Mouse (Mus musculus) cerebellum, adult 11 months (tissue): ENCODE measurements at regions not wholly inside any gene's neighbourhood (a gene's known extent, or its start where the extent isn't known, plus 50 kb on each side); places are given as distances from the start of the nearest gene placed in this dataset.
"Not testable (repeated sequence)": the region's sequence is repeated elsewhere in the genome, so short reads cannot be mapped to it uniquely, and the experiment has no call there.

ENCODE experiments used
- DNase-seq: peaks from one replicate; pipeline ENCODE4 v3.0.0; 2022

DNA sequence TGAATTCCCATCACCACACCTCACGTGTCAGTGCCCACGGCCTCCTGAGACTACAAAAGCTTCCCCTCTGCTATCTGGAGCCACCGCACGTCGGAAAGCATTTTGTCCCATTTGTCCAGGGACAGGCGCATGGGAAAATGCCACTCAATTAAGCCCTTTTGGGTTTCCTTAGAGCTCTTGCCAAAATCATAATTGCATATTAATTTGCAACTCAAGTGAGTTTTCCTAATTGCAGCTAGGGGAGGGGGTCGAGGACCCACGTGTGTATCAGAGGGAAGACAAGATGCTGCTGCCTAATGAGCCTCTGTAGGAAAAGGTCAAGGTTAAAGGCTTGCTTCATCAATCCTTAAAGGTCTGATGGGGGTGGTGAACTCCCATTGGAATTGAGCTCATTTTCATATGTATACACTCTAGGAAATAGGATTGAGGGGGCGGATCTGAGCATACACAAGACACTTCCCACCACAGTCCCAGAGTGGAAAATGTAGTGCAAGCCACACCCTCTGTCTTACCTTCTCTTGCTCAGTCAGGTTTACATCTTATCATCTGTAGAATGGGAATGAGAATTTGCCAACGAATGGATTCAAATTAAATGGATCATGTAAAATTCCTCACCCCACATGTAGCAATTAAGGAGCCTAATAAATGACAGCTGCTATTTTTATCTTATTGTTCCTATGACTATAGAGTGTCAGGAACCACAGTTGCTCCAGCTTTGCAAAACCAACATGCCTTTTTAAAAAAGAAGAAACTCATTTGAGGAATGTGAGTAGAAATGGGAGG is 179.6 kb upstream of the Tenm4 start:
- no peak for DNase-seq

DNA sequence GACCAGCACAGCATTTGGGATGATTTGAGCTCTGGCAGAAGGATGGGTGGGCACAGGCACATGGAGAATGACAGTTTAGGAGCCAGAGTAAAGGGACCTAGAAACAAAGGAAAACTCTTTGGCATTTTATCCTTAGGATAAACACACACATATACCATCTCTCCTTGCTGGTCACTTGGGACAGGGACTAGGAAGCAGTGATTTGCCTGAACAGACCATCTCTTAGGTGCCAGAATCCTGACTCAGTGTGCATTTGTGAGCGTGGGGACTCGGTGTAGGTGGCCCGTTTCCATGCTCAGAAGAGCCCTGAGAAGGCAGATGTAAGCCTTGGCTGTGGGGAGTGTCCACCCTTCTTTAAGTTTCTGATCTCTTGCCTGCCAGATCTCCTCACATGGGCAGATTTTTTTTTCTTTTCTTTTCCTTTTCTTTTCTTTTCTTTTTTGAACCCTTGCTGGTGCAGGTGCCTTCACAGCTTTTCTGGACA is 179.0 kb upstream of the Tenm4 start:
- DNase-seq: no peak

DNA sequence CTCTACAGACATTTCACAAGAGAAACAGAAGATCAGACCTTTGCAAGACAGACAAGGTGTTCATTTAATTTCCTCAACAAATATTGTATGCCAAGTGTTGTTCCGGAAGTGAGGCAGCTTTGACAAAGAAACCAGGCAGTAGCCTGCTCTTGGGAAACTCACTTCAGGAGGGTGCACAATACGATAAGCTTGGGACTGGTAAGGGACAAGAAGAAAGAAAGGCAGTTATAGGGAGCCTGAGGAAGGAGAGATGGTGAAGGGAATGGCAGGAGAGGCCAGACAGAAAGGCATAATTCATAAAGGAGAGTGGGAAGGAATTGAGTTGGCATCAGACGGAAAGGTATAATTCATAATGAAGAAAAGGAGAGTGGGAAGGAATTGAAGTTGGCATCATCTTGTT is 178.5 kb upstream of the Tenm4 start:
- no peak for DNase-seq

DNA sequence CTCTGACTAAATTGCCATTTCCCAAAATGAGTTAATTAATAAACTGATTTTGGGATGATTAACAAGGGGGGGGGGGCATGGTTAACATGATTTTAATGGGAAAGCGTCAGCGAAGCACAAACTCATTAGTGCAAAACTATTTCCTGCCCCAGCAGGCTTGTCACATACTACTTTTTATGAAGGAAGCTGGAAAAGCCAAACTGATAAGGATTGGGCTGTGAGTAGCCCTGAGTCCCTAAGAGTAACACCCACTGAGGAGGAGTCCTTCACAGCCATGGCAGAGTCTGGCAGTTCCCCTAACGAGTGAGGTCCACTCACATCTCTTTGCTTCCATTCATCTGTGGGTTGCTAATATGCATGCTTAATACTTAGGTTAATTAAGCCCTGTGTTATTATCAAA is 173.9 kb upstream of the Tenm4 start:
- DNase-seq: no peak

DNA sequence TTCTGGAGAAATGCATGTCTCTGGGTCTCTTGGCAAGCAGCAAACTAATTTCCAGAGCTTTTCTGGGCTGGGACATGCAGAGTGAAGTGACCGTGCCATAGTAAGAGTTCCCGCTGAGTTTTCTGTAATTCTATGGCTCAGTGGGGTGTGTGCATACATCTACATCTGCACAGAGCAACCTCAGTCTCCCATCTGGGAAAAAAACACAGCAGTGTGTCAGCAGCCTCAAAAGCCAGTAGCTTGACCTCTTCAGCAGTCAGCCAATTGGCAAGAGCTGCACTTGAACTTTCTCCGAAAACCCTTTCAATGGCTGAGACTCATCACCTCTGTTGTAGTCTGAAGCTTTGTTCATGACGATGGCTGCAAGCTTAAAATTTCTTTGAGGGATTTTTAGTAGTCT is 171.9 kb upstream of the Tenm4 start:
- no peak for DNase-seq

DNA sequence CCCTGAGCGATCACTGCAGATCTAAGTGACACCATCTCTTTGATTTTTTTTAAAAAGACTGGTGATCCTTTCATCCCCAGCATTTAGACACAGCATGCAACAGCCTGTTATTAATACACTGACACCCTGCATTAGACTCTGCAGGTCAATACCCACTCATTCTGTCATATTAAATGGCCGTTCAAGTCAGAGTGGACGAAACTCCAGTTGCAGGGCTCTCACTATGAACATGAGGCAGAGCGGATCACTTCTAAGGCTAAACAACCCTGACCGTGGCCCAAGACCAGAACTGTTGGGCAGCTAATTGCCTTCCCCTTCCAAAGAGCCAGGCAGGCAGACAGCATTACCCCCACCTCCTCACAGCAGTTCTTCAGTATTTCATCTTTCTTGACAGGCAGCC is 168.6 kb upstream of the Tenm4 start:
- no peak for DNase-seq

DNA sequence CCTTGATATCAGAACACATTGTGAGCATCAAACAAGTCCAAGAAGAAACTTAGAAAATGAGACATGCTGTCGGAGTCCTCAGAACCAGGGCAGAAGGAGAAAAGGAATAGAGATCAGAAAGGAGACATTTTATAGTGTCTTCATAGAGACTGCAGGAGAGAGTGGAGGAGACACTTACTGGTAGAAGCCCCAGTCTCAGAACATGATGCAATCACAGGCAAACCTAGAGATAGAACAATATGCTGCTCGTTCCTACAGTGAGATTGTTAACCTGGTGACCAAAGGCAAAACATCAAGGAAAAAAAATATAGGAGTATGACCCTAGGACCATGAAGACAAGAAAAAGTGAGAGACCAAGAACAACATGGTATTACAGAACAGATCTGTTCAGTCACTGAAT is 164.7 kb upstream of the Tenm4 start:
- no peak for DNase-seq

DNA sequence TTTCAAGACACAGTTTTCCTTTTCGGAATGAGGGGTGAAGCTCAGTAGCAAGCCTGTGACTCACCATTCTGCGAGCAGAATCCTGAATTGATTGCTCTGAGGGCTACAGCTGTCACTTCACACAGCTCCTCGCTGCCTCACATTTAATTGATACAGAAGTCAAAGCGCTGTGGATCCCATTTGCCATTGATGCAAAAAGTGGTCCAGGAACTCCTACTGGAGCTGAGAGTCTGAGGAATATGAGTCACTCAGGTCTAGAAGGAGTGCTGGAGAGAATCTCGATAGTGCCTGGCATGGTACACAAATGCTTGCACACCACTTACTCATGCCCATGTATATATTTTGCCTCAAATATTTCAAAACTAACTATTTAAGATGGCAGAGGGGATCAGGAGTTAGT is 158.0 kb upstream of the Tenm4 start:
- no peak for DNase-seq

DNA sequence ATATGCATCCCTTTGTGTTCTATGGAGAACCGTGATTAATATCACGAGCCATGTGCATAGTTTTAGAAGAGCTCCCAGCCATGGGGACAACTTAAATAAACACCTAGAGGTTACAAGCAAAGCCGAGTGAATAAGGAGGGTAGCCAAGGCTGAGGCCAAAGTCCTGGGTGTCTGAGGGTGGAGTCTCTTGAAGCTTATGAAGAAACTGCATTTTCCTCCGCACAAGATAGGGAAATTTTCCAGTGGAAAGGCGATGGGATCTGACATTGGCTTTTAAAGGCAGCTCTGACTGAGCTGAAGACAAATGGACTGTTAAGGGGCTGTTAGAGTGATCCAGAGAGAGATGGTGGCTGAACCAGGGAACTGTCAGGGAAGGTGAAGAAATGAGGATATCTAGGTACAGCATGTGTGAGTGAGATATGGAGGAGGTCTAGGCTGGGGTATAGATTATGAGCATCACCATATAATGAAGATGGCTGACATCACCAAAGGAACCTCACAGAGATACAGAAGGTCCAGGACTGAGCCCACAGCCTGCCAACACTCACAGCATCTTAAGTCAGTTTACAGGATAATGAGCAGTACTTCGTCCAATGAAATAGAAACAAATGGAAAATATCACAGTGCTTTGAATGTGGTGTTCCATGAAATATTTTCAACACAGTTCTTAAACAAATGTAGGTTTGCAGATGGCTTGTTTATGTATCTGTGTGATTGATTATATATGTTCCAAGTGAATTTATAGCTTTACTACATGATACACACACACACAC is 153.7 kb upstream of the Tenm4 start:
- no peak for DNase-seq

DNA sequence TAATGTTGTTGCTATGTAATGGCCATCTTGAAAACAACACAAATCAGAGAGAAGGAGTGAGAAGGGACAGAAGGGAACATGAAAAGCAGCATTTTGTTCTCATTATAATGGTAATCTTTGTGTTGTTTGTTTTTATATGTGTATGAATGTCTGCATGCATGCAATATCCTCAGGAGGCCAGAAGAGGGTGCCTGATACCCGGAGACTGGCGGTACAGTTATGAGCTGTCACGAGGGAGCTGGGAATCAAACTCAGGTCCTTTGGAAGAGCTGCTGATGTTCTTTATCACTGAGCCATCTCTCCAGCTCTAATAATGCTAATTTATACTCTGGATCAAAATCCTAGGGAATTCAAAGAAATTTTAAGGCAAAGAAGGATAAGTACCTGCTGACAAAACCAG is 147.0 kb upstream of the Tenm4 start:
- no peak for DNase-seq

DNA sequence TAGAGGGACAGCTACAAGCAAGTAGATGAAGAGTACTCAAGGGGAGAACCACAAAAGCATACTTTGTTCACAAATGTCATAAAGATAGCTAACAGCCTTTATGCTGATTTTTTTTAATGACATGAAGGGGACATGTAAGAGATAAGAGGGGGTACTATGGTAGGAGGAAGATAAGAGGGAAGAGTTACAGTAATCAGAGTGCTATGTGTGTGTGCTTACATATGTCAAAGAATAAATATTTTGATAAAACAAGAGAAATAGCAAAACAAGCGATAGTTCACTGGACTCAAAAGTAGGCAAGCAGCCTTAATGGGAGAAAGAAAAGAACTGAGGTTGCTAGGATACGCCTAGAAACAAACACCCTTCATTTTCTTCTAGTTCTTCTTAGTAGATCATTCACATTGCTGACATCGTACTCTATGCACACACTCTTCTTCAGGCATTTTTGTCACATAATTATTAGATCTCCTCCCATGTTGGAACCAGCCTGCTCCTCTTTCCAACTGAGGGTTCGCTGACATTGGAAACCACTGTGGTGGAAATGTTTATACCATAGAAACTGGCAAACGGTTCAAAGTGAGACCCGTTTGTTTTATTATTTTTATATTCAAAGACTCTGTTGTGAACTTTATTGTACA is 144.1 kb upstream of the Tenm4 start:
- DNase-seq: no peak

DNA sequence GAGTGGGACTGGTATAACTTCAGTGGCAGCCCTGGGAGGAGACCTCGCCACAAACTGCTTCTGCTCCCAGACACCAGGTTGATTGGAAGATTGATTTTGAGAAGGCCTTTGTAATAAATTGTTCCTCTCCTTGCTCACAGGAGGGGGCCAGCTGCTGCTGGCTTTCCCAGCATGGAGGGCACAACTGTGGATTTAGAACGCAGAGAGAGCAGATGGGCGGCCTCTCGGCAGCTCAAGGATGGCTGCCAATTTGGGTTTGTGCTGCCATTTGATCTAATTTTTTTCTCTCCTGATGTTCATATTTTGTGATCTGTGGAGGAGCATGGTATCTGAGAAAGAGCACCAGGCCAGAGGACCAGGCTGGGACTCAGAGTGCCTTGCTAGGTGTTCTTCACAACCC is 137.4 kb upstream of the Tenm4 start:
- DNase-seq: no peak

DNA sequence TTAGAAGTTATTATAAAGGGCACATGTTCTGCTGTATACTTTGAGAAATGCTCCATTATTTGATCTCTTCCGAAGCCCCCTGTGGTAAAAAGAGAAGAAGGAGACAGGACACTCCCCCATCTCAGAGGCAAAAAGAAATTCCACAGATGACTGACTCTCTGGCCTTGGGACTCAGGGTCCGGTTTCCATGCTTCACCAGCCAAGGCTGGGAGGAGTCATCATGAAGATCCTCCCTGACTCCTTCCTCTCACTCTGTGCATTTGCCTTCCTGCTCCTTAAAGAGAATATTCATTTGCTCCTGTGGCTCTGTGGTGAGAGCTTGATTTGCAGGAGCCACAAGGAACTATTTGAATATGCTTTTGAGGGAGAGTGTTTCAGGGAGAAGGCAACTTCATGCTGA is 135.6 kb upstream of the Tenm4 start:
- DNase-seq: no peak

DNA sequence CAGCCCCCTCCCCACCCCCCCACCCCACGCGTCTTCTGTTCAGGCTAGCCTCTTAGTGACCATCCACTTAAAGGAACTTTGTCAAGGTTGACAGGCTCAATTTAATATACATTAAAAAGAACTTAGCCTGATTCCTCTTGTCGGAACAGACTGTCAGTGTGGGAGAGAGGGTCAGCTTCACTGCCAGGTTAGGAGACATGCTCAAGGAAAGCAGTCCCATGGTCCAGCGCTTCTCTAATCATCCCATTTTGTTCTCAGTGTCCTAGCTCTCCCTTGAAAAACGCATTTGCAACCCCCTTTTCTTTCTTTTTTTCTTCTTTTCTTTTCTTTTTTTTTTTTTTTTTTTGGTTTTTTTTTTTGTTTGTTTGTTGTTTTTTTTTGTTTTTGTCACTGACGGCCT is 131.4 kb upstream of the Tenm4 start:
- DNase-seq: no peak

DNA sequence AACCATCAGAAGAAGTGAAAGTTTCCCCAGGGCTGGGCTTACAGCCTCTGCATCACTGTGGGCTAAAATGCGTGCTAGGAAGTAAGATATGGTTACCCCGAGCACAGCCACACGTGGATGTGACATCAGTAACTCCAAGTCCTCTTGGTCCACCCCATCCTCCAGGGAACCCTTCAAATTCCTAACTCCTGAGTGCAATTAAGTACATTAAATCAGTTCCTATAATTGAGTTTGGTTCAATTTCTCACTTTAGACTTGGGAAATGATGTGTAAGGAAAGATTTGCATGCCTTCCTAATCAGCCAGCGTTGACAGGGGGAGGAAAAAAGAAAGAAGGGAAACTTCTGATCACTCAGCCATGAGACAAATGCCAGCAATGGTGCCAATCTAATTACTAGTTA is 129.2 kb upstream of the Tenm4 start:
- DNase-seq: no peak

DNA sequence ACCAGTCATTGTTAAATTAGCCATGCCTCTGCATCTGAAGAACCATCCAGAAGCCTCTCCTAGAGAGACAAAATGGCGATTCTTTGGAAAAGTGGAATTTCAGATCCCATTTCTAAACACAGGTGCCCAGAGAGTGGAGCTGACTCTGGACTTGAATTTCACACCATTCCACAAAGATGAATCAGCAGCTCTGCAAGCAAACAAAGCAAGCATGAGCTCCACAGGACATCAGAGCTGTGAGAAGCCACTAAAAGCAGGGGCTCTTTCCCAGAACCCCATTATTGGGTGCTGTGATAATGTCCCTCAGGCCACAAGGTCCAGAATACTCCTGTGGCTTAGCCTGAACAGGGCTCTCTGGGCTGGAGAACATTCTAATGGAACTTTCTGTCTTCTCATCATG is 119.4 kb upstream of the Tenm4 start:
- DNase-seq: no peak

DNA sequence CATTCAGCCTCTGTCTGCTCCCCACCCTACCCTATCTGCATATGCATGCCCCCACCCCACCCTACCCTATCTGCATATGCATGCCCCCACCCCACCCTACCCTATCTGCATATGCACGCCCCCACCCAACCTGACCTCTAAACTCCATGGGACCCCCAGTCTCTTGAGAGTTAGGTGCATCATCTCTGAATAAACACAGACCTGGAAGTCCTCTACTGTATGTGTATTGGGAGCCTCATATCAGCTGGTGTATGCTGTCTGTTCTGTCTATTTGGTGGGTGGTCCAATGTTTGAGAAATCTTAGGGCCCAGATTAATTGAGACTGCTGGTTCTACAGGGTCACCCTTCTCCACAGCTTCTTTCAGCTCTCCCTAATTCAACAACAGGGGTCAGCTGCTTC is 109.4 kb upstream of the Tenm4 start:
- DNase-seq: not testable (repeated sequence)

DNA sequence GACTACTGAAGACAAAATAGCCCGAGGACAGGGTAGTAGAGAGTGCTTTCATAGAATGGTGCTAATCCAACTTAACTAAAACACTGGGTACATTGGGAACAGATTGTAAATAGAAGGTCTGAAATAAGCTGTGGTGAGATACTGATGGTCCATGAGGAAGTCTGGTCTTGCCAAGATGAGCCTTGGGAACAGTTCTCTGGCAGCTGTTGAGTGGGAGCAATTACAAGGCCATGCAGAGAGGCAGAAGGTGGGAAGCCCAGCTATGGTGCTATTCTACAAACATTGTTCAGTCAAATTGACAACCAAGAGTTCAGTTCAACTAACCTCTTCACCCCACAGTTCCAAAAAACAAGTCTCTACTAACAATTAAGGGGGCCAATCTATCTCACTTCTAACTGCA is 92.5 kb upstream of the Tenm4 start:
- no peak for DNase-seq

DNA sequence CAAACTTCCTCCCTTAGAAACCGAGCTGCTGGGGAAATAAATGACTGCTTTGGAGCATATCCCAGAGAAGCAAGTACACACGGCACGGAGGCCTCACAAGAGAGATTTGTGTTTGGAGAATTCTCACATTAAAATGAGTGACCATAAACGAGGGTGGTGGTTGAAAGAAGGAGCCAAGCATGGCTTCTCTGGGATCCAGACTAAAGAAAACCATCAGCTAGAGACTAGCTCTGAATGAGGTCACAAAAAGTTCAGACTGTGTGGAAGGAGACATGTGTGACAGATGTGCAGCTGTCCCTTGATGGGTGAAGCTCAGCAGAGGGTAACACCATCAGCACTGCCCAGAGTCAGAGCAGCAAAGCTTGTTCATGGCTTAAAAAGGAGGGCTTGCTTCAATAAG is 89.4 kb upstream of the Tenm4 start:
- no peak for DNase-seq

DNA sequence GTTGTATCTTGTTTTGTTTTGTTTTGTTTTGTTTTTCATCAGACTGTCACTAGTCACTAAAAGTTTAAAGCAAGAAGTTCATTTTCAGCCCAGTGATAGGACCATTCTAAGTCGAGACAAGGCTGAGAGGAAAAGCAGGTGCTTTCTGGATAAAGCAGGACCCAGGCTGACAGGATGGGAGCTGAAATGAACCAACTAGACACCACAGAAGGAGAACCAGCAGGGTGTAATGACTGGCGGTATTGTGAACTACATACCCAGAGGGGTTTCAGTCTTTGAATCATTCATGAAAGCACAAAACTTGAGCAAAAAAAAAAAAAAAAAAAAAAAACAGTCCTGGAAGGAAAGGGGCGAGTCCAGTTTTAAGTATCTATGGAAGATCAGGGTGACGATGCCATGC is 75.9 kb upstream of the Tenm4 start:
- DNase-seq: no peak

DNA sequence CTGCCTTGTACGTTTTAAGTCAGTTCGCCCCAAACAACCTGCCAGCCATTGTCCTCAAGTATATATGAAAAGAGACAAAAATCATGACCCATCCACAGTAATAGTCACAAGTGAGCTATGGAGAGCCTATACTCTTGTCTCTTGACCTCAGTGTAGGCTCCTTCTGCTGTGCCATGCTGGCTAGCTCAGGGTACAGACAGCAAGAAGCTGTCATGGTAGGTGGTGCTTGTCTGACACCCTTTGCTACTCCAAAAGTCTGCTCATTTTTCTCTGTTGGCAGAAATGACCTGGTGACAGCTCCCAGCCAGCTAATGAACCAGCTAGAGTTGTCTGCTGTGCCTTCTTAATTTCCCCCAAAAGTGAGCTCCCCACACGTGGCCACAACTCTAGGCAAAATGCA is 75.3 kb upstream of the Tenm4 start:
- no peak for DNase-seq

DNA sequence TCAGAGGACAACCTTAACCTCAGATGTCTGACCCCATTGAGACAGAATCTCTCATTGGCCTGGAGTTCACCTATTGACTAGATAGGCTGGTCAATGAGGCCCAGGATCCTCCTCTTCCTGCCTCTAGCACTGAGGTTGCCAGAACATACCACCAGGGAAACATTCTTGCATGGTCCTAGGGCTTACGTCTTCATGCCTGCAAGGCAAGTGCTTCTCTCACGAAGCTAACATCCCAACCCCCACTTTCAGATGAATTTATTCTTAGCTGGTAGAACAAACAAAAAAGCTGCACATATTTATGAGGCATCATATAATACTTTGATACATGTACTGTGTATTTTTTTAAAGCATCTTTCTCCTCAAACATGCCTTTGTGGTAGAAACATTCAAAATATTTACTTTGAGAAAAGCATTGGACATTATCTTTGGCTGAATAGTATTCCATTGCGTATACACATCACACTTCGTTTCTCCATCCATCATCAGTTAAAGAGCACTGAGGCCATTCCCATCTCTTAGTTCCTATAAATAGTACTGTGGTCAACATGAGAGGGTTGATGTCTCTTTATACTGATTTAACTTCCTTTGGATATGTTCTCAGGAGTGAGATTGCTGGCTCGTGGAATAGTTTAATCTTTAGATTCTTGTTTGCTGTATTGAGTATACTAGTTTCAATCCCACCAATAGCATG is 72.2 kb upstream of the Tenm4 start:
- no peak for DNase-seq

DNA sequence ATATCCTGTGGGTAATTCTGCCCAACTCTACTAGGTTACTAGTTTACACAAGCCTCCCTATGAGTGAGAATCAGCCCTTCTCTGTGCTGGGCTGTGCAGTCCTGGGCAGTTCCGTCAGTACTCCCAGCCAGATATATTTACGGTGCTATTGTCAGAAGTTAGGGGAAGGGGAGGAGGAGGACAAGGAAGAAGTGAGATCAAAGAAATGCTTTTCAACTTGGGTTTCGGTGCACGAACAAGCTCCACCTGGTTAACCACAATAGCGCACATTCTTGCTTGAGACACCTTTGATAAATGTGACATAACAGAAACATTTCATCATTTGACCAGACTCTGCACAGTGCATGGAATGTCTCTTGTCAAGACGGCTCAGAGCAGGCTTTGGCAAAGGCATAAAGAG is 68.3 kb upstream of the Tenm4 start:
- DNase-seq: no peak

DNA sequence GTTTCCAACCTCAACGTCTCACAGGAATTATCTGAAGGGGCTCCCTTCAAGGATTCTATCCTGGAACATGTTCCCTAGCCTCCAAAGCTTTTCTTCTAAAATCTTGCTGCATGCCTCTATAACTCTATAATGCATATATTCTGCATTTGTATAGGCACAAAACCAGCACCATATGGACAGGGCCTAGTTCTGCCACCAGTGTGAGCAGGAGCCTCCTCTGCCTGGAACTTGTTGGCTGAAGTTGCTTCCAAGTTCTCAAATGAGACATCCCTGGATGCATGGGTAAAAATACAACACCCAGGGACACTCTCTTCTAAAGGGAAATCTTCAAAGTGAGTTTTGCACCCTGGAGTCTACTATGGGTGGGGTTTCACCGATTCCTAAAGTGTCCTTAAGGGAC is 62.3 kb upstream of the Tenm4 start:
- no peak for DNase-seq
